Mouse (Mus musculus) limb, embryonic 14.5 days (tissue): ENCODE data around the gene Ccl3. TPM values are rescaled to one million over a fixed set of nuclear protein-coding genes. Genes with fewer than 3 reads are reported as not detected.

ENCODE experiments used
- ATAC-seq: fragments of 200-750 bp; cut with Nextera tagmentation; 2 replicates; pipeline ENCODE4 v1.8.0; 2017; ENCODE audit warnings: low read depth, moderate number of reproducible peaks, moderate TSS enrichment; ENCODE audit not compliant: low FRiP score
- DNase-seq: peaks from one replicate; pipeline ENCODE4 v3.0.0-alpha.2; 2015; ENCODE audit warnings: low spot score
- H3K27ac ChIP-seq: fragments of 300-500 bp; sonication (generic); replicated peaks from 2 replicates; pipeline ENCODE4 v1.5.1; 2014; ENCODE audit warnings: low read depth, mild to moderate bottlenecking, low read length, moderate library complexity, mixed read lengths
- H3K27me3 ChIP-seq: fragments of 300-500 bp; sonication (generic); 2 replicates; pipeline ENCODE4 v1.6.1; 2014; ENCODE audit warnings: low read length, mixed read lengths; ENCODE audit not compliant: control insufficient read depth, insufficient read depth
- H3K36me3 ChIP-seq: fragments of 300-500 bp; sonication (generic); 2 replicates; pipeline ENCODE4 v1.6.1; 2014; ENCODE audit warnings: mild to moderate bottlenecking, low read length, moderate library complexity, mixed read lengths; ENCODE audit not compliant: control insufficient read depth, insufficient read depth
- H3K4me1 ChIP-seq: fragments of 300-500 bp; sonication (generic); 2 replicates; pipeline ENCODE4 v1.6.1; 2014; ENCODE audit warnings: antibody characterized with exemption, low read length, mixed read lengths; ENCODE audit not compliant: control insufficient read depth, insufficient read depth
- H3K4me2 ChIP-seq: fragments of 300-500 bp; sonication (generic); replicated peaks from 2 replicates; pipeline ENCODE4 v1.6.1; 2014; ENCODE audit warnings: low read depth, mild to moderate bottlenecking, low read length, moderate library complexity; ENCODE audit not compliant: severe bottlenecking
- H3K4me3 ChIP-seq: fragments of 300-500 bp; sonication (generic); replicated peaks from 2 replicates; pipeline ENCODE4 v1.5.1; 2014; ENCODE audit warnings: low read length
- H3K9ac ChIP-seq: fragments of 300-500 bp; sonication (generic); 2 replicates; pipeline ENCODE4 v1.6.1; 2014; ENCODE audit warnings: mild to moderate bottlenecking, low read depth, low read length, moderate library complexity; ENCODE audit not compliant: severe bottlenecking
- H3K9me3 ChIP-seq: fragments of 300-500 bp; sonication (generic); 2 replicates; pipeline ENCODE4 v1.6.1; 2016; ENCODE audit warnings: low read length; ENCODE audit not compliant: control insufficient read depth
- POLR2A ChIP-seq: fragments of 200-500 bp; IDR thresholded peaks from 2 replicates; pipeline ENCODE4 v1.8.0; 2012; ENCODE audit warnings: inconsistent platforms, mild to moderate bottlenecking, moderate library complexity, borderline replicate concordance; ENCODE audit not compliant: insufficient read depth, insufficient read length; ENCODE audit errors: extremely low read depth
- WGBS: fragments of 180-500 bp; shearing (Covaris S2); extraction: QIAGEN DNeasy Blood & Tissue Kit; methylation state at CpG from one replicate; pipeline ENCODE4 v1.1.7; 2014; 5-methylcytosine and 5-hydroxymethylcytosine counted together
- polyA plus RNA-seq, 2 experiments: library from polyadenylated mRNA; depleted of rRNA in 1 of 2; stranded (reverse) in 1 of 2; unstranded in 1 of 2; fragments of >200 nt; fragmentation: Nextera tagmentation in 1 of 2; extraction: Ambion mirVana in 1 of 2; gene quantifications; 2 replicates each; pipeline versions ENCODE4 v1.2.1 to v1.2.3; 2012 to 2014

Ccl3 gene
- polyA plus RNA-seq, 2 experiments, result 1.4 to 1.9 TPM

DNA sequence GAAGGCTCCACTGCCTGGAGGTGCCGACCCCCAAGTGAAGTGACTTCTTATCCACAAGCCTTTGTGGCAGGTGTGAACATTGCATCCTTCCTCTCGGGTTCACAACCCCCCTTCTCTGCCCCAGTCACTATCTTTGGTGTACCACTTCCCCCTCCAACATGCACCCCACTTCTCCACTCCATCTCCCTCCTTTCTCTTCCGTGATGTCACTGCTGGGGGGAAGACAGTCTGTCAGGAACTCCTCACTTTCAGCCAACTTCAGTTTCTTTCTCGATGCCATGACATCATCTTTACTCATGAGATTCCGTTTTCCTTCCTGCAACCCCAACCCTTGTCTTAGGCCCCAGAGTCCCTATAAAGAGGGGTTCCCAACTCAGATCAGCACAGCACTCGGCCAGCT, 13.0 kb upstream of the Ccl3 start, which contains the start of gene Ccl4:
Gene Ccl4 (plus strand): TSS at position 381 of the 400 bp plus-strand sequence.
- no peak within 1 kb of the TSS for H3K4me3 ChIP-seq
- no peak within 1 kb of the TSS for H3K27ac ChIP-seq
- H3K4me2 ChIP-seq, result no peak within 1 kb of the TSS
- H3K27me3 ChIP-seq, result no peaks in the 10 kb centered on the region
- no peak for ATAC-seq
- WGBS, result 75% methylated on average over 6 of the region's 6 CpGs
- H3K9me3 ChIP-seq, result no peaks in the 10 kb centered on the region
- H3K9ac ChIP-seq, result no peak within 1 kb of the TSS
- DNase-seq, result no peak
- H3K36me3 ChIP-seq, result no peaks in the 10 kb centered on the region
- H3K4me1 ChIP-seq, result no peaks in the 10 kb centered on the region
- no peak for TF ChIP-seq POLR2A

DNA sequence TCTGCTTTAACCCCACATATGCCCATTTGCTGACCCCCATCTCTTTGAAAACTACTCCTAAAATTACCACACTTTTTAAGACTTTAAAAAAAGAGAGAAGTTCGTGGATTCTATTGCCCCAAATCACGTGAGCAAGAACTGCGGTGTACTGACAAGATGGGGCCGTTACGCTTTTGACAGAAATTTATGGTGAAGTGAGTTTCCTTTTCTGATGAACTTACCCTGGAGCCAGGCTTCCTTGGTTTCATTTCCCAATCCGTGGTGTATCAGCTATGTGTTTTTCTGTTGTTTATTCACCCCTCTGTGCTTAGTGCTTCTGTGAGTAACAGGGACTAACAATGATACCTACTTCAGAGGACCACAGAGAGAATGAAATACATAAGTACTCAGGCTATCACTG, 9.6 kb upstream of the Ccl3 start:
- no peak overlapping the region for H3K4me2 ChIP-seq
- no peaks in the 10 kb centered on the region for H3K9me3 ChIP-seq
- no peak for TF ChIP-seq POLR2A
- no peak for DNase-seq
- H3K9ac ChIP-seq, result no peak overlapping the region
- no peaks in the 10 kb centered on the region for H3K4me1 ChIP-seq
- no peaks in the 10 kb centered on the region for H3K27me3 ChIP-seq
- no peak overlapping the region for H3K4me3 ChIP-seq
- 63% methylated on average over 6 of the region's 6 CpGs for WGBS
- ATAC-seq, result no peak
- H3K27ac ChIP-seq, result no peak overlapping the region
- no peaks in the 10 kb centered on the region for H3K36me3 ChIP-seq

DNA sequence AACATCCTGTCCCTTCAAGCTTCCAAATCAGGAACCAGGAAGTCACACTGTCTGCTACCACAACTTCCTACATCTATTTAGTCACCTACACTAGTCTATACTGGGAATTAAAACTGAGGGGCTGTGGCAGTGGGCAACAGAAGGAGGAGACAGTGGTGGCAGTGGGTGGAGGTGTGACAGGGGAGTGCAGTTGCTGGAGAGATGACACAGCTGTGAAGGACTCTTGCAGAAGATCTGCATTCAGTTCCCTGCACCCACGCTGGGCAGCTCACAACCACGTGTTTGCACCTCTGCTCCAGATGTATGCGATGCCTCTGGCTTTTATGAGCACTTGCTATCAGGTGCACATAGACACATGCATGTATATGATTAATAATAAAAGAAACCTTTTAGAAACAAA, 8.4 kb upstream of the Ccl3 start:
- Histone ChIP-seq H3K27ac (no peak overlapping the region), H3K9ac (no peak overlapping the region), H3K4me2 (no peak overlapping the region), H3K27me3 (no peaks in the 10 kb centered on the region), H3K4me1 (no peaks in the 10 kb centered on the region), H3K9me3 (no peaks in the 10 kb centered on the region), H3K4me3 (no peak overlapping the region), H3K36me3 (no peaks in the 10 kb centered on the region)
- no peak for TF ChIP-seq POLR2A
- ATAC-seq (no peak), DNase-seq (no peak)
- WGBS, result 94% methylated on average over 3 of the region's 3 CpGs

DNA sequence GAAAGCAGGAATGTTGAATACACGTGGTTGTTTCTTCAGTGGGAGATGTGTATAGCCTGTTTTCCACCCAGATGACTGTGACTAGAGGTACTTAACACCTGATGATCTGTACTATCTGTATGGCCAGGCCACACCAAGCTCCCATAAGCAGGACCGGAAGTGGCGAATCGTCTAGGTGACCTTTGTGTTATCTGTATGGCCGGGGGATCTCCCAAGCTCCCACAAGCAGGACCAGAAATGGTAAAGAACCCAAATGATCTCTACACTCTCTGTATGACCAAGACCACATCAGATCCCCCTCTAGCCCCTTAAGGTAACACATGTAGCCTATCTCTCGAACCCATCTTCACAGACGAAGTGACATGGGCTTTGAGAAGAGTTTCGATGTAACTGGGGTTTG, 5.5 kb upstream of the Ccl3 start:
- Histone ChIP-seq H3K9ac (no peak overlapping the region), H3K4me2 (no peak overlapping the region), H3K36me3 (no peaks in the 10 kb centered on the region), H3K4me1 (no peaks in the 10 kb centered on the region), H3K9me3 (no peaks in the 10 kb centered on the region), H3K27ac (no peak overlapping the region), H3K4me3 (no peak overlapping the region), H3K27me3 (no peaks in the 10 kb centered on the region)
- ATAC-seq (no peak), DNase-seq (no peak)
- no peak for TF ChIP-seq POLR2A
- WGBS, result 90% methylated on average over 8 of the region's 8 CpGs

DNA sequence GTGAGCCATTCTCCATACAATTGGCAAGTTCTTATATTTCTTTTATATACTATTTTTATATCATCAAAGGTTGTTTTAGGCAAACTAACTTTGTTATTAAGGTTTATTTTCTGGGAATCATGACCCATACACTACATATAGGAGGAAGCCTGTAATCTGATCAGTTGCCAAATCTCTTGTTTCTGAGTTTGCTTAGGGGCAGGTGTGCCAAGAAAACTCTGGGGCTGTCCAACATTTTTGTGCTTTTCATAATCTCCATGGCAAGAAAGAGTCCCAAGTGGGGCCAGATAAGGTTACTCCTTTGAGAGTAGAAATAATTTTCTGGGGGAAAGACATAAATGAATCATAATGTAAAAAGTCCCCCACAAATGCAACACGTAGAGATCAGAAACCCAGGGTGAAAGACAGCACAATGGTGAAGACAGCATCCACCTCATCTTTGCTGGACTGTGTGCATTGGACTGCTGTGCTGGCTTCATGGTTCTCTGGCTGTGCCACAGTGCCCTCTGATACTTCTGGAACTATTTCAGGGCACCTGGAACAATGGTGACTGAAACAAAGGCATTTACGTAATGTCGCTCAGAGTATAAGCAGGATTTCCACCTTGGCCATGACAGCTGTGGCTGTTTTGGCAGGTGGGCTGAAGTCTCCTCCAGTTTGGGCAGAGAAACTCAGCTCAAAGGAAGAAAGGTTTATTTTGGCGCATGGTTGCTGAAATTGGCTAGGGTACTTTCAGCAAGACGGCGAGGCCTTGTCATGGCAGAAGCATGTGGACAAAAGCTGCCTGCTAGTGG, 2.6 kb downstream of the Ccl3 start:
- WGBS, result 91% methylated on average over 6 of the region's 6 CpGs
- Histone ChIP-seq H3K27me3 (no peaks in the 10 kb centered on the region), H3K9me3 (no peaks in the 10 kb centered on the region), H3K27ac (no peak overlapping the region), H3K4me3 (no peak overlapping the region), H3K36me3 (no peaks in the 10 kb centered on the region), H3K4me1 (no peaks in the 10 kb centered on the region), H3K9ac (no peak overlapping the region), H3K4me2 (no peak overlapping the region)
- DNase-seq, result no peak
- TF ChIP-seq POLR2A, result no peak
- no peak for ATAC-seq
